ENCODE assay signal across 9 mouse cellular contexts in genomic region chr2:27983884-27984283, GRCm38 (mm10).
DNase-seq lines count a peak whose midpoint lies in the region; ATAC-seq lines count a peak whose summit lies in the region.
"Had no signal": no experiment of that assay in that cellular context is flagged by ENCODE, and none has a peak within 500 bp of the region (broad histone marks: within the 10 kb centered on the region; RNA-seq: fewer than 3 reads in every experiment).

No protein-coding gene starts in this region.

- H3K9ac ChIP-seq in intestine, embryonic 15.5 days = no peak overlapping the region
- H3K9ac ChIP-seq in intestine, embryonic 16.5 days (ENCODE audit: low read depth, low read length) = no peak overlapping the region
- no peak overlapping the region for H3K9ac ChIP-seq in midbrain, embryonic 13.5 days (replicated peaks)
- H3K9ac ChIP-seq: embryonic facial prominence, embryonic 12.5 days had no signal

- H3K27me3 ChIP-seq in intestine, embryonic 15.5 days (replicated peaks) = no peaks in the 10 kb centered on the region
- H3K27me3 ChIP-seq in intestine, embryonic 16.5 days (replicated peaks; ENCODE audit: control insufficient read depth, insufficient read depth, low read length) = no peaks in the 10 kb centered on the region
- H3K27me3 ChIP-seq in embryonic facial prominence, embryonic 10.5 days (replicated peaks; ENCODE audit: low read depth, poor library complexity, severe bottlenecking) = no peaks in the 10 kb centered on the region
- H3K27me3 ChIP-seq in midbrain, embryonic 13.5 days = no peaks in the 10 kb centered on the region
- H3K27me3 ChIP-seq: embryonic facial prominence, embryonic 12.5 days had no signal

- H3K27ac ChIP-seq in intestine, embryonic 15.5 days = no peak overlapping the region
- no peak overlapping the region for H3K27ac ChIP-seq in intestine, embryonic 16.5 days (ENCODE audit: low read length)
- no peak overlapping the region for H3K27ac ChIP-seq in embryonic facial prominence, embryonic 10.5 days (replicated peaks)
- no peak overlapping the region for H3K27ac ChIP-seq in midbrain, embryonic 13.5 days
- H3K27ac ChIP-seq: embryonic facial prominence, embryonic 12.5 days had no signal

- H3K36me3 ChIP-seq in intestine, embryonic 15.5 days = peaks cover 9% of the 10 kb centered on the region; the same call in 1 of the 2 replicates
- H3K36me3 ChIP-seq in intestine, embryonic 16.5 days (ENCODE audit: control insufficient read depth, insufficient read depth, low read length) = no peaks in the 10 kb centered on the region
- H3K36me3 ChIP-seq in embryonic facial prominence, embryonic 10.5 days (replicated peaks) = peaks cover 31% of the 10 kb centered on the region
- no peaks in the 10 kb centered on the region for H3K36me3 ChIP-seq in midbrain, embryonic 13.5 days

- H3K4me2 ChIP-seq in intestine, embryonic 15.5 days (replicated peaks) = no peak overlapping the region
- H3K4me2 ChIP-seq in intestine, embryonic 16.5 days (ENCODE audit: low read depth, low read length) = no peak overlapping the region
- no peak overlapping the region for H3K4me2 ChIP-seq in midbrain, embryonic 13.5 days (replicated peaks)
- H3K4me2 ChIP-seq: embryonic facial prominence, embryonic 12.5 days had no signal

- H3K4me1 ChIP-seq in intestine, embryonic 15.5 days (replicated peaks) = 0 out of 2 replicates have a peak, but pooled peaks cover 4% of the 10 kb centered on the region
- no peaks in the 10 kb centered on the region for H3K4me1 ChIP-seq in intestine, embryonic 16.5 days (ENCODE audit: control insufficient read depth, insufficient read depth, low read length)
- H3K4me1 ChIP-seq in embryonic facial prominence, embryonic 10.5 days = no peaks in the 10 kb centered on the region
- 0 out of 2 replicates have a peak, but pooled peaks cover 3% of the 10 kb centered on the region for H3K4me1 ChIP-seq in midbrain, embryonic 13.5 days (replicated peaks)
- H3K4me1 ChIP-seq: embryonic facial prominence, embryonic 12.5 days had no signal

- peak; percentile 43; the same call in 1 of the 2 replicates for ATAC-seq in intestine, embryonic 15.5 days
- ATAC-seq in intestine, embryonic 16.5 days = no peak
- ATAC-seq in megakaryocyte progenitor cell, adult 5-6 weeks (replicated peaks; ENCODE audit: poor library complexity) = peak; percentile 63
- no peak for ATAC-seq in midbrain, embryonic 13.5 days

- H3K4me3 ChIP-seq in intestine, embryonic 15.5 days (replicated peaks) = no peak overlapping the region
- H3K4me3 ChIP-seq in intestine, embryonic 16.5 days (ENCODE audit: low read length) = no peak overlapping the region
- H3K4me3 ChIP-seq in embryonic facial prominence, embryonic 10.5 days = no peak overlapping the region
- H3K4me3 ChIP-seq in midbrain, embryonic 13.5 days (replicated peaks) = no peak overlapping the region
- H3K4me3 ChIP-seq: embryonic facial prominence, embryonic 12.5 days had no signal

- DNase-seq in ES-CJ7 (ENCODE audit: low read depth, low spot score) = peak; percentile 17
- peak; percentile 48 to 56 for DNase-seq in adrenal gland, postnatal 36 days
- peak; percentile 33 for DNase-seq in embryonic facial prominence, embryonic 10.5 days (ENCODE audit: low spot score)
- peak; percentile 66 to 71 for DNase-seq in kidney, postnatal 4 days

- H3K9me3 ChIP-seq in intestine, embryonic 15.5 days = no peaks in the 10 kb centered on the region
- no peaks in the 10 kb centered on the region for H3K9me3 ChIP-seq in intestine, embryonic 16.5 days (ENCODE audit: control insufficient read depth, low read length)
- no peaks in the 10 kb centered on the region for H3K9me3 ChIP-seq in embryonic facial prominence, embryonic 10.5 days
- H3K9me3 ChIP-seq in midbrain, embryonic 13.5 days = no peaks in the 10 kb centered on the region
- H3K9me3 ChIP-seq: embryonic facial prominence, embryonic 12.5 days had no signal

- WGBS in intestine, embryonic 15.5 days = 51% methylated on average over 3 of the region's 3 CpGs
- 54% methylated on average over 3 of the region's 3 CpGs for WGBS in intestine, embryonic 16.5 days
- 60% methylated on average over 3 of the region's 3 CpGs for WGBS in embryonic facial prominence, embryonic 10.5 days
- 55% methylated on average over 3 of the region's 3 CpGs for WGBS in midbrain, embryonic 13.5 days

Comparison
In these comparisons a context has a peak if more than half of its experiments do, and no peak if none do; other contexts are left out.
1. ATAC-seq: peak in intestine, embryonic 15.5 days (single experiment) and megakaryocyte progenitor cell, adult 5-6 weeks (single experiment); none in intestine, embryonic 16.5 days (single experiment) and midbrain, embryonic 13.5 days (single experiment).
2. DNase-seq: peak in every context shown above with its lines; median percentile 68 in kidney, postnatal 4 days; 52 in adrenal gland, postnatal 36 days; 33 in embryonic facial prominence, embryonic 10.5 days; 17 in ES-CJ7.